Mouse (Mus musculus) CH12.LX (cell line): Measurements from ENCODE around the gene Mesp2.

ENCODE experiments used
- CHD2 ChIP-seq: IDR thresholded peaks from 2 replicates; pipeline ENCODE4 v1.6.1; 2011; ENCODE audit warnings: low read length, improper control_type of control experiment
- CTCF ChIP-seq, 2 experiments: IDR thresholded peaks in 1 of 2; conservative IDR thresholded peaks in 1 of 2; 2 replicates each; pipeline ENCODE4 v1.5.1; 2011 to 2012; ENCODE audit warnings: low read depth in 2 of 2, low read length in 2 of 2, improper control_type of control experiment in 1 of 2, inconsistent platforms in 1 of 2, mild to moderate bottlenecking in 1 of 2, moderate library complexity in 1 of 2
- E2F4 ChIP-seq: IDR thresholded peaks from 2 replicates; pipeline ENCODE4 v1.6.1; 2011; ENCODE audit warnings: low read depth, low read length, improper control_type of control experiment; ENCODE audit not compliant: insufficient replicate concordance
- GABPA ChIP-seq: IDR thresholded peaks from 2 replicates; pipeline ENCODE4 v1.6.1; 2012; ENCODE audit warnings: low read depth, low read length, improper control_type of control experiment, inconsistent platforms; ENCODE audit not compliant: insufficient replicate concordance
- HCFC1 ChIP-seq: IDR thresholded peaks from 2 replicates; pipeline ENCODE4 v1.6.1; 2012; ENCODE audit warnings: low read depth, mild to moderate bottlenecking, inconsistent platforms, low read length, improper control_type of control experiment
- MEF2A ChIP-seq: IDR thresholded peaks from 2 replicates; pipeline ENCODE4 v1.6.1; 2014; ENCODE audit warnings: low read depth, mild to moderate bottlenecking, inconsistent platforms, low read length, improper control_type of control experiment, borderline replicate concordance
- POLR2A ChIP-seq: IDR thresholded peaks from 2 replicates; pipeline ENCODE4 v1.6.1; 2011; ENCODE audit warnings: low read depth, mild to moderate bottlenecking, improper control_type of control experiment, low read length
- SIN3A ChIP-seq: IDR thresholded peaks from 2 replicates; pipeline ENCODE4 v1.6.1; 2012; ENCODE audit warnings: low read length, improper control_type of control experiment, inconsistent platforms
- TCF12 ChIP-seq: IDR thresholded peaks from 2 replicates; pipeline ENCODE4 v1.6.1; 2014; ENCODE audit warnings: low read depth, mild to moderate bottlenecking, inconsistent platforms, low read length, improper control_type of control experiment
- USF1 ChIP-seq: IDR thresholded peaks from 2 replicates; pipeline ENCODE4 v1.6.1; 2014; ENCODE audit warnings: low read depth, mild to moderate bottlenecking, inconsistent platforms, low read length, improper control_type of control experiment
- ZMIZ1 ChIP-seq: IDR thresholded peaks from 2 replicates; pipeline ENCODE4 v1.6.1; 2012; ENCODE audit warnings: low read depth, mild to moderate bottlenecking, inconsistent platforms, low read length, improper control_type of control experiment
- ZNF384 ChIP-seq: IDR thresholded peaks from 2 replicates; pipeline ENCODE4 v1.6.1; 2012; ENCODE audit warnings: low read depth, low read length, improper control_type of control experiment, inconsistent platforms

- TF ChIP-seq ZMIZ1 (no peak), POLR2A (no peak), CHD2 (no peak), CTCF (conservative IDR thresholded peaks at IDR 0.05 in 1 of 2, IDR thresholded peaks at IDR 0.05 in 1 of 2; ENCODE audit: low read depth in 2 of 2, low read length in 2 of 2) (peak; percentile 61 to 88), ZNF384 (no peak), SIN3A (no peak), USF1 (no peak), GABPA (no peak), MEF2A (no peak), HCFC1 (no peak), E2F4 (0 out of 2 replicates have a peak, but pooled peaks have one; percentile 23), TCF12 (no peak)
Measured at GRCm38 (mm10) chr7:79799048-79799447, 11.5 kb upstream of the Mesp2 start.
